Mouse (Mus musculus): ENCODE results near the gene Gdf11. TPM values are rescaled to one million over a fixed set of nuclear protein-coding genes. Genes with fewer than 3 reads are reported as not detected.

Gene Gdf11
- polyA plus RNA-seq, 1 experiment from 2014 or later, result 11.5 TPM

GRCm38 (mm10) chr10:128916665-128917064, 25.1 kb upstream of the Gdf11 start:
- ATAC-seq (ENCODE audit: low FRiP score), result no peak
- Histone ChIP-seq H3K4me1 (peaks cover 21% of the 10 kb centered on the region), H3K4me2 (replicated peaks) (no peak overlapping the region), H3K27me3 (no peaks in the 10 kb centered on the region), H3K27ac (no peak overlapping the region), H3K36me3 (peaks cover 34% of the 10 kb centered on the region), H3K9me3 (replicated peaks) (no peaks in the 10 kb centered on the region), H3K9ac (no peak overlapping the region), H3K4me3 (no peak overlapping the region)
- WGBS, result 94% methylated on average over 3 of the region's 3 CpGs

DNA sequence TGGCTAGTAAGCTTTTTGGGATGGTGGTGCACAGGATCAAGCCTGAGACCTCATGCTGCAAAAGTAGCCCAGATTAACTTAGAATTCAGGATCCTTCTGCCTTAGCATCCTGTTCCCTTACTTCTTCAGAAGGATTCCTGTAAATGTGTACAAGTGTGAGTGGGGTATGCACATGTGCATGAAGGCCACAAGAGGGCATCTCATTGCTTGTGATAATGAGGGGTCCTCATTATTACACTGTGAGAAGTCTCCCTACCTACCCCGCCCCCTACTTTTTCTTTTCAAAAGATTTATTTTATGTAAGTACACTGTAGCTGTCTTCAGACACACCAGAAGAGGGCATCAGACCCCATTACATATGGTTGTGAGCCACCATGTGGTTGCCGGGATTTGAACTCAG, 24.0 kb upstream of the Gdf11 start:
- no peak overlapping the region for H3K4me2 ChIP-seq (replicated peaks)
- no peak for ATAC-seq (ENCODE audit: low FRiP score)
- no peaks in the 10 kb centered on the region for H3K9me3 ChIP-seq (replicated peaks)
- 96% methylated on average over 2 of the region's 2 CpGs for WGBS
- H3K36me3 ChIP-seq, result peaks cover 34% of the 10 kb centered on the region
- no peak overlapping the region for H3K27ac ChIP-seq
- no peak overlapping the region for H3K9ac ChIP-seq
- peaks cover 17% of the 10 kb centered on the region for H3K4me1 ChIP-seq
- H3K27me3 ChIP-seq, result 0 out of 2 replicates have a peak, but pooled peaks cover 1% of the 10 kb centered on the region
- H3K4me3 ChIP-seq, result no peak overlapping the region

GRCm38 (mm10) chr10:128913696-128914095, 22.2 kb upstream of the Gdf11 start:
- Histone ChIP-seq H3K4me3 (no peak overlapping the region), H3K36me3 (peaks cover 29% of the 10 kb centered on the region), H3K9ac (no peak overlapping the region), H3K27ac (no peak overlapping the region), H3K9me3 (replicated peaks) (no peaks in the 10 kb centered on the region), H3K4me2 (replicated peaks) (no peak overlapping the region), H3K4me1 (peaks cover 13% of the 10 kb centered on the region; the same call in 1 of the 2 replicates), H3K27me3 (0 out of 2 replicates have a peak, but pooled peaks cover 3% of the 10 kb centered on the region)
- 72% methylated on average over 12 of the region's 12 CpGs for WGBS
- ATAC-seq (ENCODE audit: low FRiP score), result no peak; the same call in 1 of the 2 replicates

DNA sequence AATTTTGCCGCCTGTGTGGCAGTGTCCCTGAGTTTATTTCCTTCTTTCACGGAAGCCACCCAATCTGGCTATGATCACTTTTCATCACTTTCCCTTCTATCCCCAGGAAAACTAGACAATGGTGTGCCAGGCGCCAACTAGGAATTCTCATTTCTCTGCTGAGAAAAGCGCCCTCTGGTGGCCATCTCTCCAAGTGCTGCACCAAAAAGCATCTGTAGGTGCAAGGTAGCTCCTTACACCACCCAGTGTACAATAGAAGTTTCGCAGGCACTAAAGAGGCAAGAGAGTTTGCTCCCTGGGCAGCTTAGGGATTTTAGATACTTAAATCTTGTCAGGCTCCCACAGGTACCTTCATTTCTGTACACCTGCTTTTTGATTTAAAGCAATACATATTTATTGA, 21.7 kb upstream of the Gdf11 start:
- Histone ChIP-seq H3K9me3 (replicated peaks) (no peaks in the 10 kb centered on the region), H3K36me3 (peaks cover 29% of the 10 kb centered on the region), H3K4me1 (peaks cover 13% of the 10 kb centered on the region; the same call in 1 of the 2 replicates), H3K9ac (no peak overlapping the region), H3K27me3 (0 out of 2 replicates have a peak, but pooled peaks cover 3% of the 10 kb centered on the region), H3K4me3 (no peak overlapping the region), H3K4me2 (replicated peaks) (no peak overlapping the region), H3K27ac (no peak overlapping the region)
- 7% methylated on average over 5 of the region's 5 CpGs for WGBS
- no peak; the same call in 1 of the 2 replicates for ATAC-seq (ENCODE audit: low FRiP score)

DNA sequence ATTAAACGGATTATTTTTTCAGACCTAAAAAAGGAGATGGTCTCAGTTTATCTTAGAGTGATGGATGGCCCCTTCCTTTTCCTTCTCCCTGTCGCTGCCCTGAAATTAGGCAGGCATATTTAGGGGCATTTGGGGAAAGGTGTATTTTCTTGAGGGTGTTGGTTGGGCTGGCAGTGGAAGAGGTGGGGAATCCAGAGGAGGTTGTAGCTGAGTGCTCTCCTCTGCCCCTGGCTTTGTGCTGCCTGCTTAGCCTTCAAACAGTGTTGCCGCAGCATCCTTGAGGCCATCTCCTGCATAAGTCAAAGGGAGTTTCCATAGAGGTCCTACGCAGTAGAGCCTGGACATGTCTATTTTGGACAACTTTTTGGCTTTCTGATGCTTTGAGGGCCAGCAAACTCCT, 21.3 kb upstream of the Gdf11 start:
- Histone ChIP-seq H3K4me2 (replicated peaks) (no peak overlapping the region), H3K9me3 (replicated peaks) (no peaks in the 10 kb centered on the region), H3K36me3 (peaks cover 26% of the 10 kb centered on the region), H3K9ac (no peak overlapping the region), H3K4me1 (peaks cover 13% of the 10 kb centered on the region; the same call in 1 of the 2 replicates), H3K4me3 (no peak overlapping the region), H3K27me3 (peaks cover 3% of the 10 kb centered on the region; the same call in 1 of the 2 replicates), H3K27ac (no peak overlapping the region)
- 87% methylated on average over 4 of the region's 4 CpGs for WGBS
- ATAC-seq (ENCODE audit: low FRiP score), result no peak

- H3K9ac ChIP-seq, result no peak overlapping the region
- H3K4me2 ChIP-seq (replicated peaks), result no peak overlapping the region
- peaks cover 13% of the 10 kb centered on the region; the same call in 1 of the 2 replicates for H3K4me1 ChIP-seq
- H3K4me3 ChIP-seq, result no peak overlapping the region
- peaks cover 3% of the 10 kb centered on the region; the same call in 1 of the 2 replicates for H3K27me3 ChIP-seq
- 93% methylated on average over 3 of the region's 4 CpGs for WGBS
- H3K9me3 ChIP-seq (replicated peaks), result no peaks in the 10 kb centered on the region
- H3K27ac ChIP-seq, result no peak overlapping the region
- peaks cover 21% of the 10 kb centered on the region for H3K36me3 ChIP-seq
- no peak for ATAC-seq (ENCODE audit: low FRiP score)
These were observed 20.8 kb upstream of the Gdf11 start for GRCm38 (mm10) chr10:128912268-128912667.

DNA sequence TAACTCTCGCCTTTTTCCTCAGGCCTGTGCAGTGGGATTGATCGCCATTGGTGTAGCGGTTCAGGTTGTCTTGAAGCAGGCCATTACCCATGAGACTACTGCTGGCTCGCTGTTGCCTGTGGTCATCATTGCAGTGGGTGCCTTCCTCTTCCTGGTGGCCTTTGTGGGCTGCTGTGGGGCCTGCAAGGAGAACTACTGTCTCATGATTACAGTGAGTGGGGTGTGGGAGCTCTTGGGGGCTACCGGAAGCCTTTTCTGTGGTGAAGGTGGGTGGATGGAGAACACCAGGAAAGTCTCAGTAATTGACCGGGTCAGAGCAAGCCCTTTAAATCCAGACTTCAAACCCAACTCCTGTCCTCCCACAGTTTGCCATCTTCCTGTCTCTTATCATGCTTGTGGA, 19.9 kb upstream of the Gdf11 start:
- 93% methylated on average over 6 of the region's 6 CpGs for WGBS
- Histone ChIP-seq H3K36me3 (0 out of 2 replicates have a peak, but pooled peaks cover 13% of the 10 kb centered on the region), H3K9ac (no peak overlapping the region), H3K27me3 (peaks cover 3% of the 10 kb centered on the region; the same call in 1 of the 2 replicates), H3K4me3 (0 out of 2 replicates have a peak overlapping the region, but pooled peaks have one; percentile 81), H3K27ac (no peak overlapping the region), H3K4me2 (replicated peaks) (peak overlapping the region; percentile 85), H3K4me1 (peaks cover 13% of the 10 kb centered on the region; the same call in 1 of the 2 replicates), H3K9me3 (replicated peaks) (no peaks in the 10 kb centered on the region)
- ATAC-seq (ENCODE audit: low FRiP score), result no peak

GRCm38 (mm10) chr10:128910066-128910841, 18.7 kb upstream of the Gdf11 start:
- Histone ChIP-seq H3K4me2 (replicated peaks) (peak overlapping the region; percentile 85), H3K4me1 (peaks cover 13% of the 10 kb centered on the region; the same call in 1 of the 2 replicates), H3K9me3 (replicated peaks) (no peaks in the 10 kb centered on the region), H3K27ac (peak overlapping the region; percentile 75), H3K9ac (peak overlapping the region; percentile 87), H3K36me3 (0 out of 2 replicates have a peak, but pooled peaks cover 9% of the 10 kb centered on the region), H3K27me3 (peaks cover 3% of the 10 kb centered on the region; the same call in 1 of the 2 replicates), H3K4me3 (peak overlapping the region; percentile 81)
- 3% methylated on average over 60 of the region's 66 CpGs for WGBS
- ATAC-seq (ENCODE audit: low FRiP score), result peak; percentile 17

- 0 out of 2 replicates have a peak, but pooled peaks cover 7% of the 10 kb centered on the region for H3K36me3 ChIP-seq
- peak overlapping the region; percentile 81 for H3K4me3 ChIP-seq
- peak overlapping the region; percentile 85 for H3K4me2 ChIP-seq (replicated peaks)
- H3K9ac ChIP-seq, result peak overlapping the region; percentile 87
- WGBS, result 0% methylated on average over 34 of the region's 41 CpGs
- peaks cover 13% of the 10 kb centered on the region; the same call in 1 of the 2 replicates for H3K4me1 ChIP-seq
- peak overlapping the region; percentile 75 for H3K27ac ChIP-seq
- H3K9me3 ChIP-seq (replicated peaks), result no peaks in the 10 kb centered on the region
- peaks cover 3% of the 10 kb centered on the region; the same call in 1 of the 2 replicates for H3K27me3 ChIP-seq
- ATAC-seq (ENCODE audit: low FRiP score), result peak; percentile 75
These were observed 18.1 kb upstream of the Gdf11 start for GRCm38 (mm10) chr10:128909567-128910028.

DNA sequence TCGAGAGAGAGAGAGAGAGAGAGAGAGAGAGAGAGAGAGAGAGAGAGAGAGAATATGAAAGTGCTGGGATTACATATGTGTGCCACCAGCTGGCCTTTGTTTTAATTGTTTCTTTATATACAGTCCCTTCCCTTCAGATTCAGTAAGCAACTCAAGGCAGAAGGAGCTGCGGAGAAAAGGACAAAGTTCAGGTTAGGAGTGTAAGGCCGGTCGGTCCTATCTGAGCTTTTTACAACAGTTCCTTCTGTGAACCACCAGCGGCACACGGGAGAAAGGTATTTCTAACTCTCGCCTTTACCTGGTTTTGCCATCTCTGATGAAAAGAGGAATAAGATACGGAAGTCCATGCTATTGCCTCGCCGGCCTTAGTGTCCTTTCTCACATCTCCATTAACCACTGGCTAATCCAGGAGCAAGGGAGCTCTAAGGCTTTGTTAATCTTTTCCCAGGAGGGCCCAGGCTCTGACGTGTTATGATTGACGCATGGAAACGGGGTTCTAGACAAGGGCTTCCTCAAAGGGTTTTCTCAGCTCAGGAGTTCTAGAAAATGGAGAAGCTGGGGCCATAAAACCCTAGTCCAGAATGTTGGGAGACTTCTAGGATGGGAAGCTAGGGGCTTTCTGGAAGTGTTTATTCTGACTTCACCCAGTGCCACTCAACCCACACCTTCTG, 17.4 kb upstream of the Gdf11 start:
- no peaks in the 10 kb centered on the region for H3K9me3 ChIP-seq (replicated peaks)
- no peak; the same call in 1 of the 2 replicates for ATAC-seq (ENCODE audit: low FRiP score)
- peaks cover 13% of the 10 kb centered on the region; the same call in 1 of the 2 replicates for H3K4me1 ChIP-seq
- peaks cover 3% of the 10 kb centered on the region; the same call in 1 of the 2 replicates for H3K27me3 ChIP-seq
- H3K27ac ChIP-seq, result peak overlapping the region; percentile 75
- 58% methylated on average over 13 of the region's 13 CpGs for WGBS
- H3K4me2 ChIP-seq (replicated peaks), result peak overlapping the region; percentile 85
- H3K4me3 ChIP-seq, result peak overlapping the region; percentile 81
- peak overlapping the region; percentile 87 for H3K9ac ChIP-seq
- H3K36me3 ChIP-seq, result 0 out of 2 replicates have a peak, but pooled peaks cover under 1% of the 10 kb centered on the region

GRCm38 (mm10) chr10:128904812-128905211, 13.3 kb upstream of the Gdf11 start:
- no peak overlapping the region for H3K4me3 ChIP-seq
- peaks cover 7% of the 10 kb centered on the region; the same call in 1 of the 2 replicates for H3K4me1 ChIP-seq
- H3K9ac ChIP-seq, result no peak overlapping the region
- no peak overlapping the region for H3K4me2 ChIP-seq (replicated peaks)
- no peaks in the 10 kb centered on the region; the same call in 1 of the 2 replicates for H3K27me3 ChIP-seq
- no peaks in the 10 kb centered on the region for H3K36me3 ChIP-seq
- WGBS, result 67% methylated on average over 5 of the region's 5 CpGs
- no peaks in the 10 kb centered on the region for H3K9me3 ChIP-seq (replicated peaks)
- ATAC-seq (ENCODE audit: low FRiP score), result no peak
- H3K27ac ChIP-seq, result no peak overlapping the region

All from hindbrain, embryonic 12.5 days (tissue).